Mouse (Mus musculus): ENCODE results near the gene Ceacam19. TPM values are rescaled to one million over a fixed set of nuclear protein-coding genes. Genes with fewer than 3 reads are reported as not detected.

Gene Ceacam19
- polyA plus RNA-seq, 1 experiment, result not detected

DNA sequence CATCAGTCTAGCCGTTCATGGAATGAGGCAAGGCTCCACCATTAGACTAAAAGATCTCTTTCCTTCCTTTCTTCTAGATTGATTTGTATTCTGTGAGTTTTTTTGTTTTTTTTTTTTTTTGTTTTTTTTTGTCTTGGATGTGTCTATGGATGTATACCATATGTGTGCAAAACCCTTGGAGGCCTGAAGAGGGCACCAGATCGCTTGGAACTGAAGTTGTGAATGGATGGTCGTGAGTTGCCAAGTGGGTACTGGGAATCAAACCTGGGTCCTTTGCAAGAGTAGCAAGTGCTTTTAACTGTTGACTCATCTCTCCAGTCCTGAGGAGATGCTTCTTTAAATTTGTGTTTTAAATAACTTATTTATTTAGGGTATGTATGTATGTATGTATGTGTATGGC, 53.7 kb downstream of the Ceacam19 start:
- Histone ChIP-seq H3K27me3 (ENCODE audit: control insufficient read depth, insufficient read depth, insufficient read length) (no peaks in the 10 kb centered on the region), H3ac (ENCODE audit: control insufficient read depth, insufficient read length, low read depth) (no peak overlapping the region), H3K36me3 (ENCODE audit: control insufficient read depth, insufficient read depth) (no peaks in the 10 kb centered on the region), H3K79me3 (ENCODE audit: low read depth) (no peaks in the 10 kb centered on the region), H3K79me2 (ENCODE audit: control insufficient read depth, insufficient read depth) (no peaks in the 10 kb centered on the region), H3K4me3 (ENCODE audit: insufficient read depth, poor library complexity, severe bottlenecking) (no peak overlapping the region)
- TF ChIP-seq CTCF (IDR thresholded peaks at IDR 0.05; ENCODE audit: control insufficient read depth, insufficient read depth, insufficient read length), result no peak
- no peak for TF ChIP-seq FOSL1 (IDR thresholded peaks at IDR 0.05; ENCODE audit: insufficient read depth, low read length, poor library complexity, severe bottlenecking)
- no peak for TF ChIP-seq CEBPB (IDR thresholded peaks at IDR 0.05; ENCODE audit: low read depth)
- no peak for TF ChIP-seq MYOD1 (IDR thresholded peaks at IDR 0.05; ENCODE audit: control insufficient read depth, insufficient read length, low read depth)
- TF ChIP-seq MYOG (IDR thresholded peaks at IDR 0.05; ENCODE audit: control insufficient read depth, extremely low read depth, insufficient read length), result no peak
- TF ChIP-seq USF1 (IDR thresholded peaks at IDR 0.05; ENCODE audit: low read depth), result no peak
- TF ChIP-seq MAX (IDR thresholded peaks at IDR 0.05), result no peak

DNA sequence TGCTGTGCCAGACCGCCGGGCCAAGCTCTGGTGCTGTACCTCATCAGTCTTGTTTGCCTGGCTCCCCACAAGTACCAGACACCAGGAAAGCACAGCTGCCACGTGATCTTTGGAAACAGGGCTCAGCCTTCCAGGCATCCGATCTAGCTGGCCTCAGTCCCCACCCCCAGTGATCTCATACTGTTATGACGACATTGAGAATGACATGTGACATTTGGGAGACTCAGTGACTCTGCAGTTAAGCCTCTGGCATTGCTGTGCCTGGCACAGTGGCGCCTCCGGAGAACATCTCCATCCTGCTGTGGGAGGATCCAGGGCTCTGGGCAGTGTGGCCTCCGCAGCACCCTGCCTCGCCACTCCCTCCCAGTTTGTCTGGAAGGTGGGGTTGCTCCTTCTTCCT, 55.9 kb downstream of the Ceacam19 start:
- H3K79me3 ChIP-seq (ENCODE audit: low read depth), result no peaks in the 10 kb centered on the region
- H3K27me3 ChIP-seq (ENCODE audit: control insufficient read depth, insufficient read depth, insufficient read length), result no peaks in the 10 kb centered on the region
- TF ChIP-seq MAX (IDR thresholded peaks at IDR 0.05) (no peak), USF1 (IDR thresholded peaks at IDR 0.05; ENCODE audit: low read depth) (peak; percentile 26)
- H3ac ChIP-seq (ENCODE audit: control insufficient read depth, insufficient read length, low read depth), result no peak overlapping the region
- no peak overlapping the region for H3K4me3 ChIP-seq (ENCODE audit: insufficient read depth, poor library complexity, severe bottlenecking)
- H3K36me3 ChIP-seq (ENCODE audit: control insufficient read depth, insufficient read depth), result no peaks in the 10 kb centered on the region
- no peaks in the 10 kb centered on the region for H3K79me2 ChIP-seq (ENCODE audit: control insufficient read depth, insufficient read depth)

DNA sequence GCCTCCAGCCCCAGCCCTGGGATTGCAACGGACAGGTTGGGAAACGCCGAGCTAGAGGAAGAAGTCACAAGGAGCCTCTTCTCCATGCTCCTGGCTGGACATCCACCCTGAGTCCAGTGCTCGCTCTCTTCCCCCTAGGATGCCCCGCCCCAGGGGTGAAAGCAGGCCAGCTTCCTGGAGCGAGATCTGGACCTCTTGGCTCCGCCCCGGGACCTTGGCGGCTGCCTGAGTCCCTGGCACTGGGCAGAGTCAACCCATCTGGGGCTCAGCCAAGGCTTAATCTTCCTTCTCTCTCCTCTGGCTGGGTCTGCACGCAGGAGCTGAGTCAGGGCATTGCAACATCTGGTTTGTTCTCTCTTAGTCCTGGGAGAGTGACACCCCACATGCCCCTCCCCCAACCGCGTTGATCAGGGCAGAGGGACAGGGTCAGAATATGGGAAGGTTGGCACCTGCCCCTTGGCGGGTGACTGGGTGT, 57.0 kb downstream of the Ceacam19 start:
- H3K27me3 ChIP-seq (ENCODE audit: control insufficient read depth, insufficient read depth, insufficient read length), result no peaks in the 10 kb centered on the region
- H3K4me3 ChIP-seq (ENCODE audit: insufficient read depth, poor library complexity, severe bottlenecking), result no peak overlapping the region
- no peaks in the 10 kb centered on the region for H3K79me3 ChIP-seq (ENCODE audit: low read depth)
- TF ChIP-seq CEBPB (IDR thresholded peaks at IDR 0.05; ENCODE audit: low read depth) (peak; percentile 92), MYOD1 (IDR thresholded peaks at IDR 0.05; ENCODE audit: control insufficient read depth, insufficient read length, low read depth) (peak; percentile 21), FOSL1 (IDR thresholded peaks at IDR 0.05; ENCODE audit: insufficient read depth, low read length, poor library complexity, severe bottlenecking) (no peak)
- peak overlapping the region; percentile 42 for H3ac ChIP-seq (ENCODE audit: control insufficient read depth, insufficient read length, low read depth)
- no peaks in the 10 kb centered on the region for H3K36me3 ChIP-seq (ENCODE audit: control insufficient read depth, insufficient read depth)
- H3K79me2 ChIP-seq (ENCODE audit: control insufficient read depth, insufficient read depth), result no peaks in the 10 kb centered on the region

DNA sequence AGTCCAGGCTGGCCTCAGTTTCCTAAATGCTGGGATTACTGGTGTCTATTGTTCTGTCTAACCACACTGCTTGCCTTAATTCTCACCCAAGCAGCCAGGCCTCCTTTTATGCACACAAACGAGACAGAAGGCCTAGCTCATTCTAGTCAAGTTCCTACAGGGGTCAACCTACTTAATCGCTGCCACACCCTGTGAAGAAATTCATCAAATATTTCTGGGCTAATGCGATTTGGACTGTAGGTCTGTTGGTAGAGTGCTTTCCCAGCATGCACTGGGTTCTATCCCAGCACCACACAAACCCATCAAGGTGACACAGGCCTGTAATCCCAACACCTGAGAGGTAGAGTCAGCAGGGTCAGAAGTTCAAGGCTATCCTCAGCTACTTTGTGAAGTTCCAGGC, 58.1 kb downstream of the Ceacam19 start:
- Histone ChIP-seq H3ac (ENCODE audit: control insufficient read depth, insufficient read length, low read depth) (no peak overlapping the region), H3K4me3 (ENCODE audit: insufficient read depth, poor library complexity, severe bottlenecking) (no peak overlapping the region), H3K27me3 (ENCODE audit: control insufficient read depth, insufficient read depth, insufficient read length) (no peaks in the 10 kb centered on the region), H3K36me3 (ENCODE audit: control insufficient read depth, insufficient read depth) (no peaks in the 10 kb centered on the region), H3K79me2 (ENCODE audit: control insufficient read depth, insufficient read depth) (no peaks in the 10 kb centered on the region), H3K79me3 (ENCODE audit: low read depth) (no peaks in the 10 kb centered on the region)
- TF ChIP-seq MYOG (IDR thresholded peaks at IDR 0.05; ENCODE audit: control insufficient read depth, extremely low read depth, insufficient read length) (no peak), CEBPB (IDR thresholded peaks at IDR 0.05; ENCODE audit: low read depth) (no peak), MYOD1 (IDR thresholded peaks at IDR 0.05; ENCODE audit: control insufficient read depth, insufficient read length, low read depth) (no peak), USF1 (IDR thresholded peaks at IDR 0.05; ENCODE audit: low read depth) (no peak), CTCF (IDR thresholded peaks at IDR 0.05; ENCODE audit: control insufficient read depth, insufficient read depth, insufficient read length) (no peak), MAX (IDR thresholded peaks at IDR 0.05) (no peak), FOSL1 (IDR thresholded peaks at IDR 0.05; ENCODE audit: insufficient read depth, low read length, poor library complexity, severe bottlenecking) (no peak)

DNA sequence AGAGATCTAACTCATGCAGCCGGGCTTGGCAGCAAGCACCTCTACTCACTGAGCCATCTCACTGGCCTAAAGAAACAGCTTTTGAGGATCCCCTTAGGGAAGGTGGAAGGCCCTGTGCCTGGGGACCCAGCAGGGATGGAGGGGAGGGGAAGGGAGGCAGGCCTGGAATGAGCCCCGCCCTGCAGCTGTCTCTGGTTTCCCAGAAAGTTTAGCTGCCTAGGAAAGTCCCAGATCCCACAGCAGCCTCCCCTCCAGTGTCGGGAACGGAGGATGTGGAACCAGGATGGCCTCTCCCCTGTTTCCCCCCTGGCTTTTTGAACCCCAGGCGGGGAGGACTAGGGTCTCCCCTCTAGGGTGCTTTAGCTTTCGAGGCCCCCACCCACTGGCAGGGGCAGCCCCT, 61.0 kb downstream of the Ceacam19 start:
- Histone ChIP-seq H3K79me3 (ENCODE audit: low read depth) (no peaks in the 10 kb centered on the region), H3ac (ENCODE audit: control insufficient read depth, insufficient read length, low read depth) (no peak overlapping the region), H3K27me3 (ENCODE audit: control insufficient read depth, insufficient read depth, insufficient read length) (no peaks in the 10 kb centered on the region), H3K36me3 (ENCODE audit: control insufficient read depth, insufficient read depth) (no peaks in the 10 kb centered on the region), H3K79me2 (ENCODE audit: control insufficient read depth, insufficient read depth) (no peaks in the 10 kb centered on the region), H3K4me3 (ENCODE audit: insufficient read depth, poor library complexity, severe bottlenecking) (no peak overlapping the region)
- no peak for TF ChIP-seq MYOG (IDR thresholded peaks at IDR 0.05; ENCODE audit: control insufficient read depth, extremely low read depth, insufficient read length)
- no peak for TF ChIP-seq FOSL1 (IDR thresholded peaks at IDR 0.05; ENCODE audit: insufficient read depth, low read length, poor library complexity, severe bottlenecking)
- no peak for TF ChIP-seq MAX (IDR thresholded peaks at IDR 0.05)
- TF ChIP-seq CEBPB (IDR thresholded peaks at IDR 0.05; ENCODE audit: low read depth), result no peak
- TF ChIP-seq MYOD1 (IDR thresholded peaks at IDR 0.05; ENCODE audit: control insufficient read depth, insufficient read length, low read depth), result no peak
- TF ChIP-seq USF1 (IDR thresholded peaks at IDR 0.05; ENCODE audit: low read depth), result no peak
- no peak for TF ChIP-seq CTCF (IDR thresholded peaks at IDR 0.05; ENCODE audit: control insufficient read depth, insufficient read depth, insufficient read length)

Other genes starting within 250 kb of the Ceacam19 start
- 95.7 TPM for gene Clptm1, start 222.9 kb downstream of the Ceacam19 start, polyA plus RNA-seq (2012; fragmentation: generic; extraction: Trizol)
- gene Apoc2, start 210.0 kb downstream of the Ceacam19 start, polyA plus RNA-seq (2012; fragmentation: generic; extraction: Trizol), result not detected
- gene Gm44805, start 206.5 kb downstream of the Ceacam19 start, polyA plus RNA-seq (2012; fragmentation: generic; extraction: Trizol), result not detected
- gene Apoc4, start 206.5 kb downstream of the Ceacam19 start, polyA plus RNA-seq (2012; fragmentation: generic; extraction: Trizol), result not detected
- gene Apoc1, start 195.3 kb downstream of the Ceacam19 start, polyA plus RNA-seq (2012; fragmentation: generic; extraction: Trizol), result not detected
- 2.0 TPM for gene Apoe, start 188.8 kb downstream of the Ceacam19 start, polyA plus RNA-seq (2012; fragmentation: generic; extraction: Trizol)
- gene Tomm40, start 172.5 kb downstream of the Ceacam19 start, polyA plus RNA-seq (2012; fragmentation: generic; extraction: Trizol), result 218 TPM
- 26.7 TPM for gene Nectin2, start 137.5 kb downstream of the Ceacam19 start, polyA plus RNA-seq (2012; fragmentation: generic; extraction: Trizol)
- 1.7 TPM for gene Bcam, start 116.9 kb downstream of the Ceacam19 start, polyA plus RNA-seq (2012; fragmentation: generic; extraction: Trizol)
- not detected for gene Cblc, start 91.2 kb downstream of the Ceacam19 start, polyA plus RNA-seq (2012; fragmentation: generic; extraction: Trizol)
- 7.8 TPM for gene Bcl3, start 65.2 kb downstream of the Ceacam19 start, polyA plus RNA-seq (2012; fragmentation: generic; extraction: Trizol)
- not detected for gene Gm19345, start 36.0 kb downstream of the Ceacam19 start, polyA plus RNA-seq (2012; fragmentation: generic; extraction: Trizol)
- not detected for gene Ceacam16, start 26.7 kb downstream of the Ceacam19 start, polyA plus RNA-seq (2012; fragmentation: generic; extraction: Trizol)
- 16.5 TPM for gene Pvr, start 33.2 kb upstream of the Ceacam19 start, polyA plus RNA-seq (2012; fragmentation: generic; extraction: Trizol)
- 0.06 TPM for gene Igsf23, start 62.8 kb upstream of the Ceacam19 start, polyA plus RNA-seq (2012; fragmentation: generic; extraction: Trizol)
- not detected for gene Ceacam20, start 77.4 kb upstream of the Ceacam19 start, polyA plus RNA-seq (2012; fragmentation: generic; extraction: Trizol)
- not detected for gene Nlrp9b, start 103.5 kb upstream of the Ceacam19 start, polyA plus RNA-seq (2012; fragmentation: generic; extraction: Trizol)
- gene Vmn1r91, start 211.7 kb upstream of the Ceacam19 start, polyA plus RNA-seq (2012; fragmentation: generic; extraction: Trizol), result not detected
- not detected for gene Gm16442, start 234.6 kb upstream of the Ceacam19 start, polyA plus RNA-seq (2012; fragmentation: generic; extraction: Trizol)